In genomic region chr3:79064096-79064495, GRCm38 (mm10) we compare ENCODE assay signal across 30 mouse cellular contexts.
"Had no signal": no experiment of that assay in that cellular context is flagged by ENCODE, and none has a peak within 500 bp of the region (broad histone marks: within the 10 kb centered on the region; RNA-seq: fewer than 3 reads in every experiment).

No protein-coding gene starts in this region.

- H3K27me3 ChIP-seq: limb, embryonic 12.5 days; limb, embryonic 13.5 days; limb, embryonic 15.5 days; liver, embryonic 12.5 days; liver, embryonic 13.5 days; liver, embryonic 15.5 days; lung, embryonic 15.5 days; megakaryocyte, embryonic 14.5 days; midbrain, embryonic 12.5 days; midbrain, embryonic 13.5 days; midbrain, embryonic 15.5 days; neural tube, embryonic 12.5 days had no signal

- H3K4me2 ChIP-seq: limb, embryonic 12.5 days; limb, embryonic 13.5 days; limb, embryonic 15.5 days; liver, embryonic 11.5 days; liver, embryonic 12.5 days; liver, embryonic 13.5 days; liver, embryonic 15.5 days; lung, embryonic 14.5 days; lung, embryonic 15.5 days; midbrain, embryonic 12.5 days; midbrain, embryonic 13.5 days; midbrain, embryonic 15.5 days; neural tube, embryonic 12.5 days had no signal

- H3K4me3 ChIP-seq: limb, embryonic 10.5 days; limb, embryonic 12.5 days; limb, embryonic 13.5 days; limb, embryonic 15.5 days; liver, embryonic 12.5 days; liver, embryonic 13.5 days; liver, embryonic 15.5 days; lung, embryonic 15.5 days; megakaryocyte, embryonic 14.5 days; midbrain, embryonic 12.5 days; midbrain, embryonic 13.5 days; midbrain, embryonic 15.5 days; myocyte; neural tube, embryonic 12.5 days had no signal

- DNase-seq: left cerebral cortex, postnatal 4 days; liver; liver, embryonic 13.5 days; liver, postnatal 0 days; lung, adult 18-20 months; lung, adult 2 months; lung, embryonic 14.5 days; lung, postnatal 10 days; lung, postnatal 14 days; lung, postnatal 36 days; lung, postnatal 4 days; midbrain, embryonic 14.5 days had no signal

- ATAC-seq: liver, embryonic 12.5 days; liver, postnatal 0 days; lung, postnatal 0 days; midbrain, embryonic 13.5 days; midbrain, embryonic 15.5 days; midbrain, embryonic 16.5 days had no signal

- H3K4me1 ChIP-seq: limb, embryonic 12.5 days; limb, embryonic 13.5 days; limb, embryonic 15.5 days; liver, embryonic 12.5 days; liver, embryonic 15.5 days; lung, embryonic 15.5 days; megakaryocyte, embryonic 14.5 days; midbrain, embryonic 12.5 days; midbrain, embryonic 13.5 days; midbrain, embryonic 15.5 days; neural tube, embryonic 12.5 days had no signal

- H3K9ac ChIP-seq: limb, embryonic 12.5 days; limb, embryonic 13.5 days; limb, embryonic 15.5 days; liver, embryonic 12.5 days; liver, embryonic 13.5 days; liver, embryonic 14.5 days; liver, embryonic 15.5 days; liver, postnatal 0 days; lung, embryonic 14.5 days; lung, embryonic 15.5 days; midbrain, embryonic 12.5 days; midbrain, embryonic 13.5 days; midbrain, embryonic 15.5 days; neural tube, embryonic 12.5 days had no signal

- H3K27ac ChIP-seq: limb, embryonic 10.5 days; limb, embryonic 12.5 days; limb, embryonic 13.5 days; limb, embryonic 15.5 days; liver, embryonic 12.5 days; liver, embryonic 13.5 days; liver, embryonic 14.5 days; liver, embryonic 15.5 days; lung, embryonic 15.5 days; macrophage; midbrain, embryonic 12.5 days; midbrain, embryonic 13.5 days; midbrain, embryonic 15.5 days; neural tube, embryonic 12.5 days had no signal

- H3K9me3 ChIP-seq: limb, embryonic 10.5 days; limb, embryonic 12.5 days; limb, embryonic 13.5 days; limb, embryonic 15.5 days; liver, embryonic 12.5 days; liver, embryonic 13.5 days; liver, embryonic 15.5 days; lung, embryonic 15.5 days; megakaryocyte, embryonic 14.5 days; midbrain, embryonic 12.5 days; midbrain, embryonic 13.5 days; midbrain, embryonic 15.5 days; neural tube, embryonic 12.5 days had no signal
